Mouse (Mus musculus): Measurements from ENCODE around the gene Adgrf4. TPM values are rescaled to one million over a fixed set of nuclear protein-coding genes. Genes with fewer than 3 reads are reported as not detected.

The Adgrf4 gene
- polyA plus RNA-seq (2011; ENCODE audit: insufficient read depth, insufficient read length, low replicate concordance, missing spikeins), result not detected in 2 replicates

- TF ChIP-seq CTCF (IDR thresholded peaks at IDR 0.05; ENCODE audit: control insufficient read depth, insufficient read depth, low read length) (no peak), POLR2A (IDR thresholded peaks at IDR 0.05; ENCODE audit: borderline replicate concordance, control insufficient read depth, low read depth, low read length) (no peak)
- no peak within 1 kb of the TSS for H3K4me3 ChIP-seq (replicated peaks; ENCODE audit: control insufficient read depth, low read depth, low read length)
- H3K4me1 ChIP-seq (ENCODE audit: control insufficient read depth, insufficient read depth, low read length), result no peaks in the 10 kb centered on the region
- H3K27ac ChIP-seq (ENCODE audit: control insufficient read depth, insufficient read depth, low read depth, low read length, poor library complexity), result no peak within 1 kb of the TSS
- WGBS, result 77% methylated on average over 10 of the region's 10 CpGs
These were observed at the start of gene Adgrf4 for GRCm38 (mm10) chr17:42692136-42692535. Adgrf4 (minus strand) TSS chr17:42692284.

GRCm38 (mm10) chr17:42741801-42742217, 49.7 kb upstream of the Adgrf4 start, which contains the start of gene Adgrf2:
Adgrf2 (minus strand) TSS chr17:42742179.
- H3K4me1 ChIP-seq (ENCODE audit: control insufficient read depth, insufficient read depth, low read length), result no peaks in the 10 kb centered on the region
- 49% methylated on average over 7 of the region's 7 CpGs for WGBS
- TF ChIP-seq CTCF (IDR thresholded peaks at IDR 0.05; ENCODE audit: control insufficient read depth, insufficient read depth, low read length), result no peak
- no peak for TF ChIP-seq POLR2A (IDR thresholded peaks at IDR 0.05; ENCODE audit: borderline replicate concordance, control insufficient read depth, low read depth, low read length)
- no peak within 1 kb of the TSS for H3K4me3 ChIP-seq (replicated peaks; ENCODE audit: control insufficient read depth, low read depth, low read length)
- H3K27ac ChIP-seq (ENCODE audit: control insufficient read depth, insufficient read depth, low read depth, low read length, poor library complexity), result no peak within 1 kb of the TSS

GRCm38 (mm10) chr17:42738794-42739193, 46.7 kb upstream of the Adgrf4 start:
- no peak overlapping the region for H3K4me3 ChIP-seq (replicated peaks; ENCODE audit: control insufficient read depth, low read depth, low read length)
- H3K27ac ChIP-seq (ENCODE audit: control insufficient read depth, insufficient read depth, low read depth, low read length, poor library complexity), result no peak overlapping the region
- TF ChIP-seq POLR2A (IDR thresholded peaks at IDR 0.05; ENCODE audit: borderline replicate concordance, control insufficient read depth, low read depth, low read length), result no peak
- no peak for TF ChIP-seq CTCF (IDR thresholded peaks at IDR 0.05; ENCODE audit: control insufficient read depth, insufficient read depth, low read length)
- no peaks in the 10 kb centered on the region for H3K4me1 ChIP-seq (ENCODE audit: control insufficient read depth, insufficient read depth, low read length)
- WGBS, result 80% methylated on average over 6 of the region's 6 CpGs

- TF ChIP-seq POLR2A (IDR thresholded peaks at IDR 0.05; ENCODE audit: borderline replicate concordance, control insufficient read depth, low read depth, low read length), result no peak
- no peak for TF ChIP-seq CTCF (IDR thresholded peaks at IDR 0.05; ENCODE audit: control insufficient read depth, insufficient read depth, low read length)
- no peak overlapping the region for H3K4me3 ChIP-seq (replicated peaks; ENCODE audit: control insufficient read depth, low read depth, low read length)
- no peak overlapping the region for H3K27ac ChIP-seq (ENCODE audit: control insufficient read depth, insufficient read depth, low read depth, low read length, poor library complexity)
- 43% methylated on average over 3 of the region's 3 CpGs for WGBS
- H3K4me1 ChIP-seq (ENCODE audit: control insufficient read depth, insufficient read depth, low read length), result no peaks in the 10 kb centered on the region
These were observed 25.1 kb upstream of the Adgrf4 start for GRCm38 (mm10) chr17:42717161-42717560.

- WGBS, result 89% methylated on average over 7 of the region's 7 CpGs
- TF ChIP-seq POLR2A (IDR thresholded peaks at IDR 0.05; ENCODE audit: borderline replicate concordance, control insufficient read depth, low read depth, low read length) (no peak), CTCF (IDR thresholded peaks at IDR 0.05; ENCODE audit: control insufficient read depth, insufficient read depth, low read length) (no peak)
These were observed 22.9 kb upstream of the Adgrf4 start for GRCm38 (mm10) chr17:42714991-42715390.

GRCm38 (mm10) chr17:42710717-42711116, 18.6 kb upstream of the Adgrf4 start:
- H3K4me3 ChIP-seq (replicated peaks; ENCODE audit: control insufficient read depth, low read depth, low read length), result no peak overlapping the region
- WGBS, result 76% methylated on average over 7 of the region's 7 CpGs
- H3K27ac ChIP-seq (ENCODE audit: control insufficient read depth, insufficient read depth, low read depth, low read length, poor library complexity), result no peak overlapping the region
- no peaks in the 10 kb centered on the region; the same call in 1 of the 2 replicates for H3K4me1 ChIP-seq (ENCODE audit: control insufficient read depth, insufficient read depth, low read length)
- TF ChIP-seq POLR2A (IDR thresholded peaks at IDR 0.05; ENCODE audit: borderline replicate concordance, control insufficient read depth, low read depth, low read length), result no peak
- no peak for TF ChIP-seq CTCF (IDR thresholded peaks at IDR 0.05; ENCODE audit: control insufficient read depth, insufficient read depth, low read length)

More at GRCm38 (mm10) chr17:42714991-42715390, 22.9 kb upstream of the Adgrf4 start:
- Histone ChIP-seq H3K27ac (ENCODE audit: control insufficient read depth, insufficient read depth, low read depth, low read length, poor library complexity) (no peak overlapping the region), H3K4me3 (replicated peaks; ENCODE audit: control insufficient read depth, low read depth, low read length) (no peak overlapping the region), H3K4me1 (ENCODE audit: control insufficient read depth, insufficient read depth, low read length) (no peaks in the 10 kb centered on the region; the same call in 1 of the 2 replicates)

GRCm38 (mm10) chr17:42705611-42706010, 13.5 kb upstream of the Adgrf4 start:
- no peak overlapping the region for H3K4me3 ChIP-seq (replicated peaks; ENCODE audit: control insufficient read depth, low read depth, low read length)
- 72% methylated on average over 4 of the region's 4 CpGs for WGBS
- no peak overlapping the region for H3K27ac ChIP-seq (ENCODE audit: control insufficient read depth, insufficient read depth, low read depth, low read length, poor library complexity)
- TF ChIP-seq CTCF (IDR thresholded peaks at IDR 0.05; ENCODE audit: control insufficient read depth, insufficient read depth, low read length) (no peak), POLR2A (IDR thresholded peaks at IDR 0.05; ENCODE audit: borderline replicate concordance, control insufficient read depth, low read depth, low read length) (no peak)
- no peaks in the 10 kb centered on the region; the same call in 1 of the 2 replicates for H3K4me1 ChIP-seq (ENCODE audit: control insufficient read depth, insufficient read depth, low read length)

GRCm38 (mm10) chr17:42702198-42702597, 10.1 kb upstream of the Adgrf4 start:
- Histone ChIP-seq H3K4me3 (replicated peaks; ENCODE audit: control insufficient read depth, low read depth, low read length) (no peak overlapping the region), H3K27ac (ENCODE audit: control insufficient read depth, insufficient read depth, low read depth, low read length, poor library complexity) (no peak overlapping the region), H3K4me1 (ENCODE audit: control insufficient read depth, insufficient read depth, low read length) (no peaks in the 10 kb centered on the region)
- WGBS, result 75% methylated on average over 9 of the region's 9 CpGs
- TF ChIP-seq CTCF (IDR thresholded peaks at IDR 0.05; ENCODE audit: control insufficient read depth, insufficient read depth, low read length) (no peak), POLR2A (IDR thresholded peaks at IDR 0.05; ENCODE audit: borderline replicate concordance, control insufficient read depth, low read depth, low read length) (no peak)

GRCm38 (mm10) chr17:42694730-42695129, 2.6 kb upstream of the Adgrf4 start:
- 74% methylated on average over 4 of the region's 4 CpGs for WGBS
- no peak overlapping the region for H3K27ac ChIP-seq (ENCODE audit: control insufficient read depth, insufficient read depth, low read depth, low read length, poor library complexity)
- TF ChIP-seq POLR2A (IDR thresholded peaks at IDR 0.05; ENCODE audit: borderline replicate concordance, control insufficient read depth, low read depth, low read length) (no peak), CTCF (IDR thresholded peaks at IDR 0.05; ENCODE audit: control insufficient read depth, insufficient read depth, low read length) (no peak)
- no peaks in the 10 kb centered on the region for H3K4me1 ChIP-seq (ENCODE audit: control insufficient read depth, insufficient read depth, low read length)
- no peak overlapping the region for H3K4me3 ChIP-seq (replicated peaks; ENCODE audit: control insufficient read depth, low read depth, low read length)
